Mouse (Mus musculus) ES-E14 (cell line): ENCODE measurements around the gene Nr4a1.

Source experiments
- CHD2 ChIP-seq: IDR thresholded peaks from 2 replicates; pipeline ENCODE4 v1.6.1; 2014; ENCODE audit warnings: mild to moderate bottlenecking, low read depth, low read length, inconsistent platforms
- ZNF384 ChIP-seq: IDR thresholded peaks from 2 replicates; pipeline ENCODE4 v1.6.1; 2012; ENCODE audit warnings: low read depth, low read length, inconsistent platforms

GRCm38 (mm10) chr15:101220905-101221297 is 33.2 kb upstream of the Nr4a1 start:
- TF ChIP-seq ZNF384: no peak
- TF ChIP-seq CHD2: no peak
